Mouse (Mus musculus): ENCODE measurements around the gene Naa80.

DNA sequence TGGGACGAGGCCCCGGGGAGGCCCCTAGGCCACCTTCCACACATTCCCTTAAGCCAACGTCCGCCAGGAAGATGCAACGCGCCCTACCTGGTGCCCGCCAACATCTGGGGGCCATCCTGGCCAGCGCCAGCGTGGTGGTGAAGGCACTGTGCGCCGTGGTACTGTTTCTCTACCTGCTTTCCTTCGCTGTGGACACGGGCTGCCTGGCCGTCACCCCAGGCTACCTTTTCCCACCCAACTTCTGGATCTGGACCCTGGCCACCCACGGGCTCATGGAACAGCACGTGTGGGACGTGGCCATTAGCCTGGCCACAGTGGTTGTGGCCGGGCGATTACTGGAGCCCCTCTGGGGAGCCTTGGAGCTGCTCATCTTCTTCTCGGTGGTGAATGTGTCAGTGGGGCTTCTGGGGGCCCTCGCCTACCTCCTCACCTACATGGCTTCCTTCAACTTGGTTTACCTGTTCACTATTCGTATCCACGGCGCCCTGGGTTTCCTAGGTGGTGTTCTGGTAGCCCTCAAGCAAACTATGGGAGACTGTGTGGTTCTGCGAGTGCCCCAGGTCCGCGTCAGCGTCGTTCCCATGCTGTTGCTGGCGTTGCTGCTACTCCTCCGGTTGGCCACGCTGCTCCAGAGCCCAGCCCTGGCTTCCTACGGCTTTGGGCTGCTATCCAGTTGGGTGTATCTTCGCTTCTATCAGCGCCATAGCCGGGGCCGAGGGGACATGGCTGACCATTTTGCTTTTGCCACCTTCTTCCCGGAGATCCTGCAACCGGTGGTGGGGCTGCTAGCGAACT, 44.1 kb upstream of the Naa80 start:
- TF ChIP-seq HCFC1 (IDR thresholded peaks at IDR 0.05; ENCODE audit: borderline replicate concordance, insufficient read depth, low read length) (no peak), ZNF384 (IDR thresholded peaks at IDR 0.05; ENCODE audit: low read depth, low read length) (no peak), ZC3H11A (IDR thresholded peaks at IDR 0.05; ENCODE audit: borderline replicate concordance, low read depth, low read length) (no peak), CHD2 (IDR thresholded peaks at IDR 0.05; ENCODE audit: low read depth, low read length) (no peak)

Measured in ES-E14 (cell line).